Mouse (Mus musculus): ENCODE measurements at regions not wholly inside any gene's neighbourhood (a gene's known extent, or its start where the extent isn't known, plus 50 kb on each side); places are given as distances from the start of the nearest gene placed in this dataset.
A peak's percentile ranks its signal among the peaks of the same experiment; 100 is the strongest.

DNA sequence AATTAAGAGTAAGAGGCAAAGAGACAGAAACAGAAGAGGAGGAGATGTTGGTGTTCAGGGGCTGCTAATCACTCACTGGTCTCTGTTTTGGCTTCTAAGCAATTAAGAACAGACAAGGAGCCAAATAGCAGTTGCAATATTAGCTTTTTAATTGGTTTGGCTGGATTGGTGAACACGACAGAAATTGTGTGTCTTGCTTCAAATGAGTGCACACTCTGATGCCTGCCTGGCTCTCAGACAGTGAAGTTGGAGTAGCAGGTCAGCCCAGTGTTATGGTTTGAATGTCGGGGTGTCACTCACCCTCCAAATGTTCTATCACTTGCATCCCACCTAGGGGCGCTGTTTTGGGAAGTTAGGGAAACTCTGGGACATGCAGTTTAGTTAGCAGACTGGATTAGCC lies 120.3 kb upstream of the Pbx1 start:
- peak; percentile 5 to 33 for DNase-seq (ENCODE audit: low spot score in 2 of 2)

DNA sequence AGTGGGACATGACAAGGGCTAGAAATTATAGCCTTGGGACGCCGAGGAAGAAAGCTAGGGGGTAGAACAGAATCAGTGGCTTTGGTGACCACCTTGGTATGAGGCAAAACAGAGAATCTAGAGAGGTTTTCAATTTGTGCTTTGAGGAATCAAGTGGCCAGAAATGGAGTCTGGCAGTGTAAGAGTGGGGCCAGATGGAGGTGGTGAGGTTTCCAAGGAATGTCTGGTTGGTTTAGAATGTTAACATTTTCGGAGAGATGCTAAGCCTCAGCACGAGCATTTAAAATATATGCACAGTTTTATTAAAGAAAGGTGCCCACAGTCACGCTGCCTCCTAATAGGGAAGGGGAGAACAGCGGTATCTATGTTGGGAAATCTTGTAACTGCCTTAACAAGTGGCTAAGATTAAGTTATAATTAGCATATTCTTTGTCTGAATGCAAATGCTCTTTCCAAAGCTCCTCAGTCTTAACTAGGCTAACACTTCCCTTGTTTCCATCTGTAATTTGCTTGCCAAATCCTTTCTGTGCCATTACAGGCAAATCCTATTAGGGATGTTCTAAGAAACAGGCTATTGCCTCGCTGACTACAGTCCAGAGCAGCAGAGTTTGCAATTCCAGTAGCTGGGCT lies 117.9 kb upstream of the Pbx1 start:
- peak; percentile 11 to 64 for DNase-seq (ENCODE audit: low spot score in 2 of 2)

DNA sequence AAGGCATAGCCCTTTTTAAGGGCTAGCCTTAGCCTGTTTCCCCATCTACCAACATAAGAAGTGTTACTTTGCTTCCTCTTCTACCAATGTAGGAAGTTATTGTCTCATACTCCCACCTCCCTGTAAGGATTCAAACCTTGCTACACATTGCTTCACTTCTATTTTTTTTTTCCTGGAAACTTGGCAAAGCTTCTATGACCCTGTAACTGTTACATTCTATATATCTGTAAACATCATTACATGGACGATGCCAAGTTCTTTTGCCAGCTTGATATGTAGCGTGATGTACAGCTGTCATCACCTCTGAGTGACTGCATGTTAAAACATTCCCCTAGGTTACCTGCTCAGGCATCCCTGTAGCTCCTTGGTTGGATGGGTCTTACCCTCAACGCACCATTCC lies 114.1 kb upstream of the Pbx1 start:
- no peak for DNase-seq (ENCODE audit: low spot score in 2 of 2)

DNA sequence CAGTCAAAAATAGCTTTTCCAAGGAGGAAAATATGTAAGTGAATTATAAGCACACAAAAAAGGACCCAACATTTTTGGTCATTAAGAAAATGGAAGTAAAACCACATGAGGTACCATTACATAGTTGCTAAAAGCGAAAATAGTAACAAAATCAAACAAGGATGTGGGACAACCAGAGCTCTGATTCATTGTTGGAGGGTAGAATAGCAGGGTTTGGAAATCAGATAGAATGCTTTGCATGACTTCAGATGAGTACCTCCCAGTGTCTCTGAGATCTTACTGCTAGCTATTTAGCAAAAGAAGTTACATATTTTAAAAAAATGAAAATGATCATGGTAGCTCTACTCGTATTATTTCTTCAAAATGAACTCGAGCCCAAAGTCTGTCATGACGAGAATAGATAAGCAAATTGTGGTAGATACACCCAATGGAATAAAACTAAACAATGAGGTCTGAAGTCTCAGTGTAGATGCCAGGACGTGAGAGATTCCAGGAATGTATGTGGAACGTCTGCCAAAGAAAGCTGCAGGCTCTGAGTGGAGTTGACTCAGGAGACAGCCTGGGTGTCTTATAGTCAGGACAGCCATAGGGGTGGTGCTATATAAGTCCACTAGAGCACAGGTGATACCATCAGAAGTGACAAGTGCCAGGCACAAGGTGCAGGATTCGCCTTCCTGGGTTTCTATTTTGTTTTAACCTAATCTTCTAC lies 113.2 kb upstream of the Pbx1 start:
- no peak for DNase-seq (ENCODE audit: low spot score in 2 of 2)

DNA sequence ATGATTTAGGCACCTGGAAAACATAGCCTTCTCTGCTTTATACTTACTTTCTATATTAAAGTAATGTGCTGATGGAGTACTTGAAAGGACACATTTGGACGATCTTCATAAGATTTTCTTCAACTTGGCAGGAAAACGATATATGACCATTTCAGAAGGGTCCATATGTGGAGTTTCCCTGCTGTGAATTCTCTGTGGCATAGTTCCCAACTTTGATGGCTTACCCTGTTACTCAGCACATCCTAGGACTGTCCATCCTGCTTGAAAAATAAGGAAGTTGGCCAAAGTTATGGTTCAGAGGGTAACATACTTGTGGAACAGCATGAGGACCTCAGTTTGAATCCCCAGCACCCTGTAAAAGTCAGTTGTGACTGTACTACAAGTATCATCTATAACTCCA lies 109.2 kb upstream of the Pbx1 start:
- no peak for DNase-seq (ENCODE audit: low spot score in 2 of 2)

DNA sequence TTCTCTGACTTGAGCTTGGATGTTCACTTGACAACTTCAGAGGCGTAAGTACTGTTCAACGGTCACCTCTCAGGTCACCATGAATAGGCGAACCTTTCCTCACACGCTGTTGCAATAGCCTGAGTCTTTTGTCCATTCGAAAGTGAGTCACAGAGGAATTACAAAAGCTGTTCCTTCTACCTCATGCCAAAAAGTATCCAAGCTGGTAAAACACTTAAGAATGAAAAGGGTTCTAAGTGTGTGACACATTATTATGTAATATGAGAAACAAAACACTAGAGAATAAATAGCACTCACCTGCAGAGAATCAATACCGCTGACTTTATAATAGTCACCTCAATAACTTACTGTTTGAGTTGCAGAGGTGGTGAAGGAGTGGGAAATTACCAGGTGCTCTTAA lies 86.0 kb upstream of the Pbx1 start:
- no peak for DNase-seq (ENCODE audit: low spot score in 2 of 2)

DNA sequence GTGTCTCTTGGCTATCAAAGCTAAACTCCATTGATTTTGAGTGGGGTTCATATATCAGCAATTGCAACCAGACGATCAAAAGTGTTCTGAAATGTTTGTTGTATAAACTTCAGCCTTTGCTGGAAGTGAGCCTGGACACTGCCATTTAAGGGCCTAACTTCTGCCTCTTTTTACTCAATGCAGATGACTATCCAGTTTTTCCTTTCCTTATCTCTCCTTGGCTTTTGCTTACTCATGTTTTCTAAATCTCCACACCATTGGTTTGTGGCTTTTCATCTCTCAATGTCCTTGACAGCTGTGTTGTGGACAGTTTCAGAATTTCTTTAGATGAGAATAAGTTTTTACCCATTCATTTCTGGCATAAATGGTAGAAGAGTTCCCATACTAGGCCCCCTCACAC lies 74.3 kb upstream of the Pbx1 start:
- DNase-seq (ENCODE audit: low spot score in 2 of 2): no peak

DNA sequence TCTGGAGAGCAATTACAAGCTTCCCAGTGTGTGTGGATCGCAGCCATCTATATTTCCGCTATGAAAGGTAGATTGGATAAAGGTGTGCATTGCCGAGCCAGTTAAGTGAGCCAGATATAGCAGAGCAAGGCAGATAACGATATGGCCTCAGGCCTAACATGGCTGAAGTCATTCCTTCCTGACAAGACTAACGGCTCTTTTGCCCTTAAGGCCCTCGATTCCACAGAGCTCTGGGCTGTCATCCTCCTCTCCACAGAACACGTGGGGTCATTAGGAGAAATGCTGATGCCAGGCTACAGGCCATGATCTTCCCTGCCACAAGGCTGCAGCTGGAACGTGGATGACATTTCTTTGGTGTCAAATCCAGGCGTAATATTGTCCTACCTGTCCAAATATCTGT lies 72.7 kb upstream of the Pbx1 start:
- no peak for DNase-seq (ENCODE audit: low spot score in 2 of 2)

DNA sequence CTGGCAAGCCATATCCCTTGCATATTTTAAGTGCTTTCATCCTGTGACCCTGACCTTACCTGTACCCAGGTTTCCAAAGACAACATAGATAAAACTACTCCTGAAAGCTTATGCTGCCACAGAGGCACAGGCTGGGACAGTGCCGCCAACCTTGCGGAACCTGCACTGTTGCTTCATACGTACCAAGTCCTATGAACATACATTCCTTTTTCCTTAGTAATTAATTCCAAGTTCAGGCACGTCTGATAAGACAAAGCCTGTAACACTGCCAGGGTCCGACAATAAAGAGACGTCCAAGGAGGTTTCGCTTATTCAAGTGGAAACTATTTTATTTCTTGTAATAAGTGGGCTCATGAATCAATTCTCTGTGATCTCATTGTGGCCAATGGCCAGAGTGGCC lies 70.2 kb upstream of the Pbx1 start:
- no peak for DNase-seq (ENCODE audit: low spot score in 2 of 2)

DNA sequence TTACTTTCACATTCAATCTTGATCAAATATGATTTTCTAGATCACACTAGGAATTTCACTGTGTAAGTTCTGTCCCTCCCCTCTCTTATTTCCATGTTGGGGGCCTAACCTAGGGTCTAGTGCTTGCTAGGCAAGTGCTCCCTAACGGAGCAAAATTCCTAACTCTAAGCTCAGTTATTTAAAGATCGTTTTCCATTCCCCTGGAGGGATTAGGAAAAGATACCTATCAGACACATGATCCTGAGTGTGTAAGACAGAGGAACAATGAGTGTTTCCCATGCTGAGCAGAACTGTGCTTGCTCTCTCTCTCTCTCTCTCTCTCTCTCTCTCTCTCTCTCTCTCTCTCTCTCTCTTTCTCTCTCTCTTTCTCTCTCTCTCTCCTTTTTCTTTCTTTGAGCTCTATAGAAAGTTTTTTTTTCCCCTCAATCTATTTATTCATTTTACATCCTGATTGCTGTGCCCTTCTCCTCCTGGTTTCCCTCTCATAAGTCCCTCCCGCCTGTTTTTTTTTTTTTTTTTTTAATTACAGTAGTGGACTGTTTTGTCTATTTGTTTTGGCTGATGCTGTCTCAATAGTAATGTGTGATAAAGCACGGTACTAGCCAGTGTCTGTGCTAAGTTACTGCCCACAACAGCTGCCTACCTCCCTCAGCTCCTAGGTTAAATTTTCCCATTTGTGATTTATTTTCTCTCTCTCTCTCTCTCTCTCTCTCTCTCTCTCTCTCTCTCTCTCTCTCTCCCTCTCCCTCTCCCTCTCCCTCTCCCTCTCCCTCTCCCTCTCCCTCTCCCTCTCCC lies 69.5 kb upstream of the Pbx1 start:
- no peak for DNase-seq (ENCODE audit: low spot score in 2 of 2)

DNA sequence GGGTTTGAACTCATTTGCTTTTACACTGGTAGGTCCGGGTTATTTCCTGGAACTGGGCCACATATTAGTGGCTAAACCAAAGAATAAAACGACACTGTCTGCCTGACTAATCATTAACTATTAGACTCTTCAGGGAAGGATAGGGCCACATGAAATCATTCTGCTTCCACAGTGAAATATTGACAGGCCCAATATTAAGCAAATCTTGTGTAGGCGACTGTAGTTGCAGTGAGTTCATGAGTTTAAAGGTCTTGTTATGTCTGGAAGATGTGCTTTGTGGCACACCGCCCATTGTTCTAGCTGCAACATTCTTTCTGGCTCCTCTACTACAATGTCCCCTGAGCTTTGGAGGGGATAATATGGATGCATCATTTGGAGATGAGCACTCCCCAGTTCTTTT lies 65.7 kb upstream of the Pbx1 start:
- DNase-seq (ENCODE audit: low spot score in 2 of 2): no peak

DNA sequence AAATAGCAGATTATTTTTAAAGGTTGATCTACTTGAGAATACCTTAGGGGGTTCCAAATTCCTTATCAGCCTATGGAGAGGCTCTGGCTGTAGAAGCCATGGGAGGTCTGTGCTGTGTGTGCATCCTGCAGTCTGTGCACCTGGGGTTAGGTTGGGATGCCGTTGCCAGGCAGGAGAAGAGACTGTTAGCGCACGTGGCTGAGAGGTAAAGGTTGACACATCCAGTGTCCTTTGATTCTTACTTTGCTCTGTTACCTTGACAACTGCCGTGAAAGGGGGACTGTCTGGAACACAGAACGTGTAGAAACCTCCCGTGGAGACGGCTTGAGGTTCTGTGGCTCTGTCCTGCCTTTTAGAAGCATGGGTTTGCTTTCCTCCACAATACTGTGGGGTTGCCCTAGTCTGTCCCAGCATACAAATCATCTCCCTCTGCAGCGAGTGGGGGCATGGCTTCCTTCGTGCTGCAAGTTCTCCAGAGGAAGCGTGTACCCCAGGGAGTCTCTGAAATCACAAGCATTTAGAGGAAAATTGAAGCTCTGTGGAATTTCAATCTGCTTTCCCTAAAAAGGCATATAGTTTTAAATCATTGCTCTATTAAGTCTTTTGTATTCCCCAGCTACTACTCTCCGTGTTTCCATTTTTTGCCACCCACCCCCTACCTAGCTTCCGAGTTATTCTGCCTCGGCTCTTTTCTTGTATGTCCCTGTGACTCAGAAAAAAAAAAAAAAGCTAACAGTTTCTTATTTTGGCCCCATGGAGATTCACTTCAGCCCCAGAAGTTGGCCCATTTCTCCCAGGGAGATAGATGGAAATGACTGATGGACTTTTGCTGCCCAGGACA lies 63.8 kb upstream of the Pbx1 start:
- DNase-seq (ENCODE audit: low spot score in 2 of 2): no peak

DNA sequence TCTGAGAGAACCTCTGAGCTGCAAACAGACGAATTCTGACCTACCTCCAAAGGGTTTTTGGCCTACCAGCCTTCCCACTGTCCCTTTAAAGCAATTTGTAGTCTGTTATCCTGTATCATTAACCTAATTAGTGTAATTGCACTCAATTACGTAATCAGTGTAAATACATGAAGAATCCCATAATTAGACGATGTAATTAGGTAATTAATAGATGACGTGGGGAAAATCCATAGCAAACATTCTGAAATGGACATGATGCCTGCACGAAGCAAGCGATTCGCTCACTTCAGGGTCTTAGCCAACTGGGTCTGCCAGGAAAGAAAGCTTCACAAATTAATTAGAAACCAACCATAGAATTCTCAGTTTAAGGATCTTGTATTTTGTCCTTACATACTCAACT lies 55.4 kb upstream of the Pbx1 start:
- no peak for DNase-seq (ENCODE audit: low spot score in 2 of 2)

DNA sequence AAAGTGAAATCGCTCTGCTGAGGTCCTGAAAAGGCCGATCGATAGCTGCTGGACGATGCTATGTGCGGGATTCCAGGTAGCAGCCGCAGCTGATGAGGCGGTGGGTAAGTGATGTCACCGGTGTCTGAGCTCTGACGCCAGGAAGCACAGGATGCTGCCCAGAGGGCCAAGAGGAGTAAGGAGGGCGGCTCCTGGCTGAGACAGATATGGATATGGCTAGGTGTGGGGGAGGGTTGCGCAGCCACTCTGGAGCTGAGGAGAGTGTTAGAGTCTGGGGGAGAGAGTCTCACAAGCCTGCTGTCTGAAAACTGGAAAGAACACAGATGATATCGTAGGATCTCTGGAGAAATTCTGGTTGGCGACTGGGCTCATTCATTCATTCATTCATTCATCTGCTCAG lies 51.6 kb upstream of the Pbx1 start:
- DNase-seq (ENCODE audit: low spot score in 2 of 2): no peak

Small RNAs in the stretch of these regions (microRNA-seq; reads per million reads assigned to microRNA genes)
- gene Mir6348 (0 reads per million in 2 experiments), gene Mir6354 (0 reads per million in 2 experiments)

Measured in layer of hippocampus, postnatal 14 days (tissue).